Mouse (Mus musculus): ENCODE results near the gene Olfr1415. TPM values are rescaled to one million over a fixed set of nuclear protein-coding genes. Genes with fewer than 3 reads are reported as not detected.

Olfr1415 gene
- total RNA-seq (2023), result not detected in 4 replicates

GRCm38 (mm10) chr1:92496001-92496400 lies at the start of gene Olfr1415:
TSS of gene Olfr1415 (minus strand) at chr1:92496101.

GRCm38 (mm10) chr1:92518561-92518960 lies 22.7 kb upstream of the Olfr1415 start, which contains the start of gene Olfr1414:
TSS of gene Olfr1414 (minus strand) at chr1:92518661.

GRCm38 (mm10) chr1:92485013-92485412 lies 10.9 kb downstream of the Olfr1415 start, which contains the start of gene Olfr1416:
TSS of gene Olfr1416 (minus strand) at chr1:92485113.

GRCm38 (mm10) chr1:92473165-92474041 lies 22.5 kb downstream of the Olfr1415 start, which contains the start of gene Ndufa10:
TSS of gene Ndufa10 (minus strand) at chr1:92473860.

Other genes starting within 250 kb of the Olfr1415 start
- 101 to 110 TPM (median 107 TPM) in 4 replicates for gene Ndufa10, start 22.2 kb downstream of the Olfr1415 start, total RNA-seq (2023)
- gene Olfr1416, start 11.0 kb downstream of the Olfr1415 start, total RNA-seq (2023), result not detected in 4 replicates
- gene Olfr1414, start 22.6 kb upstream of the Olfr1415 start, total RNA-seq (2023), result not detected in 4 replicates
- gene Olfr1413, start 75.2 kb upstream of the Olfr1415 start, total RNA-seq (2023), result not detected in 4 replicates
- gene Olfr1412, start 89.7 kb upstream of the Olfr1415 start, total RNA-seq (2023), result not detected in 4 replicates
- not detected in 4 replicates for gene Olfr1411, start 98.3 kb upstream of the Olfr1415 start, total RNA-seq (2023)
- not detected in 4 replicates for gene Olfr1410, start 109.7 kb upstream of the Olfr1415 start, total RNA-seq (2023)
- not detected in 4 replicates for gene Olfr12, start 121.7 kb upstream of the Olfr1415 start, total RNA-seq (2023)
- 69.8 to 73.5 TPM (median 72.4 TPM) in 4 replicates for gene Cops9, start 145.9 kb upstream of the Olfr1415 start, total RNA-seq (2023)
- not detected in 4 replicates for gene Otos, start 152.7 kb upstream of the Olfr1415 start, total RNA-seq (2023)

Measured in B cell, adult 62 days (primary cell).